Mouse (Mus musculus) monocyte, adult 2 months (primary cell): ENCODE results near the gene Deup1.

Source experiments
- DNase-seq, 2 experiments: peaks; one replicate each; pipeline ENCODE4 v3.0.0; 2022; ENCODE audit warnings: low spot score in 2 of 2, low read depth in 1 of 2

Deup1 gene

DNA sequence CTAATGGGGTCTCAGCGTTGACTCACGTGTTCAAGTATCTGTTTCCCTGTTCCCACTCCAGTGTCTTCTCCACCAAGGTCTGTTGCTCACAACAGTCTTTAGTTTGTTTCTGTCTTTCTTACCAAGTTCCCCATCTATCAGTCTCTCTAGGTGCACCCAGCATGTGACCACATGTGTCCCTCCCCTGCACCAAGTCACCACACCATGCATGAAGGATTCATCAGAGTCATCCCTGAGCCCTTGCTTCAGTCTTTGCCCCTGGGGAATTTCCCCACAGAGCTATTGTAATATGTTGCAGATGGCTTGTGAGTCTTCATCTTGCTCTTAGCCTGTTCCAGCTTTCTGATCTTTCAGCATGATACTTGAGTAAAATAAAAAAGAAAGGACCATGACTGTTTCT lies 93.6 kb downstream of the Deup1 start:
- no peak for DNase-seq

DNA sequence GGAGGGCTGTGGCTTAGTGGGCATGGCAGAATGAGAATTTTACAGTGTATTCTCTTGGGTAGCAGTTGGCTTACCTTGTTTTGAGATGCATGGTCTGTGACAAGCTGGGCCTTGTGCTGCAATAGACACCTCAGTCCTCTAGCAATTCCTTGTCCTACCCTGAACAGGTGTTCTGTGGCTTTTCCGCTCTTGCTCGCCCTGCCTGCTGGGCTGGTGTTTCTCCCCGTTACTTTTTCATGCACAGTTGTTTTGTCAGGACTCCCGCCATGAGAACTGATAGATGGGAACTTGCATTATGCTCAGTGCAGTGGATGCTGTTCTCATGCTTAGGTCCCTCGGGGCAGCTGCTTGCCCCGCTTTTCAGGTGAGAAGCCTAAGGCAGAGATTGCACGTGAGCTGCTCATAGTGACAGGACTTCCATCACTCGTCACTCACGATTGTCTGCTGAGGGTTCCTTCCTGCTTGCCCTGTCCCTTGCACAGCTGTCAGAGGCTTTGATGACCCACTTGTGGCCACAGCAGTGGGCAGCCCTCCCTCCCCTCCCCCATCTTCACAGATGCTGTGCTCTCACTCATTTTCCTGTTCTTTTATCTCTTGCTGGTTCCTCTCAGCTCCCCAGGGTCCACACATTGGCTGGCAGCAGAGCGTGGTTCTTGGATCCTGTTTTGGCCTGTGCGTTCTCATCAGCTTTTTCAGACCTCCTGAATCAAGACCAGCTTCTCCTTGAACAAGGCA lies 94.2 kb downstream of the Deup1 start:
- DNase-seq, result no peak

DNA sequence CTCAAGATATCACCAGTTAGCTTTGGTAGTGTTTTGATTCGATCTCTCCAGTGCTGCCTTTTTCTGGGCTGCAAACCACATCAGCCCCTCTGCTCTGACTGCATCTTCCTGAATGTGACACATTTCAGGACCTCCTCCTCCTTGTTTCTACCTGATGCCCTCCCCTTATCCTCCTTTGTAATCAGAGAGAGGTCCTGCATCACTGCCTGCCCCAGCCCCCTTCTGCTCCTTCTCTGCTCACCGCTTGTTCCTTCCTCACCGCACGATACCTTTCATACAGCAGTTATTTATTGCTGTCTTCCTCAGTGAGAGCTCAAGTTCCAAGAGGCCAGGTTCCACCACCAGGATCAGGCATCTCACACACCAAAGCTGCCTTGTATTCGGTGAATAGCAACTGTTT lies 96.5 kb downstream of the Deup1 start:
- DNase-seq, result no peak

GRCm38 (mm10) chr9:15529965-15530320 lies 97.8 kb downstream of the Deup1 start:
- DNase-seq, result no peak

- DNase-seq, result no peak
Observed at GRCm38 (mm10) chr9:15529275-15529964, 98.3 kb downstream of the Deup1 start.

- DNase-seq, result no peak
Observed at GRCm38 (mm10) chr9:15528368-15528767, 99.4 kb downstream of the Deup1 start.

DNA sequence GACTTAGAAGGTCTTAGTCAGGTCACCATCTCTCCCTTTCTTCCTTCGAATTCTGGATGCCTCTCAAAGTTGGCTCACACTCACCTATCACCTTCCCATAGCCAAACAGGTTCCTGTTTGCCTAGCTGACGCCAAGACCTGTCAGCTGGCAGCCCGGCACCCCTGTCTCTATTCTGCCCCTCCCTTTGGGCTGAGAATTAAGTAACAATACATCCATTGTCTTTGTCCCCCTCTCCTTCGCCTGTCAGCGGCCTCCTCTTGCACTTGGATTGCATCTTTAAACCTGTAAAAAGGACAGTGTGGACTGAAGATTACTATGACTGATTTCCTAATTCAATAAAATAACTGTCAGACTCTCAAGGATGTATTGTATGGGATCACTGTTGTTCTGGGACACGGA lies 99.9 kb downstream of the Deup1 start:
- no peak for DNase-seq

GRCm38 (mm10) chr9:15526539-15526938 lies 101.2 kb downstream of the Deup1 start:
- DNase-seq, result no peak

DNA sequence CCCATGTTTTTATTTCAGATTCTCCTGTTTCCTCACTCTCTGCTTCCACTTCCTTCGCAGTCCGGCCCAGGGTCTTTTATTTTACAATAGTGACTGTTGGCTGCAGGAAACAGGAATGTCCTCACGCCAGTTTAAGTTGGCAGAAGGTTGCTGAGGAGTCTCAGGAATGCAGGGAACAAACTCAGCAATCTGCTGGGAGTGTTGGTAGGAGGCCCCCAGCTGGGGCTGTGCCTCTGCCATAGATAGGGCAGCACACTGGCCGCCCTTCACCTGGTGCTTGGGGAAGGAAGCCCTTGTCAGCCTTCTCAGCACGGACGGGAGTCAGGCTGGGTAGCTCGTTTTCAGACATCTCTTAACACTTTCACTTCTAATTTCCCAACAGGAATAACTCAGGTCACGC lies 102.5 kb downstream of the Deup1 start:
- no peak for DNase-seq

DNA sequence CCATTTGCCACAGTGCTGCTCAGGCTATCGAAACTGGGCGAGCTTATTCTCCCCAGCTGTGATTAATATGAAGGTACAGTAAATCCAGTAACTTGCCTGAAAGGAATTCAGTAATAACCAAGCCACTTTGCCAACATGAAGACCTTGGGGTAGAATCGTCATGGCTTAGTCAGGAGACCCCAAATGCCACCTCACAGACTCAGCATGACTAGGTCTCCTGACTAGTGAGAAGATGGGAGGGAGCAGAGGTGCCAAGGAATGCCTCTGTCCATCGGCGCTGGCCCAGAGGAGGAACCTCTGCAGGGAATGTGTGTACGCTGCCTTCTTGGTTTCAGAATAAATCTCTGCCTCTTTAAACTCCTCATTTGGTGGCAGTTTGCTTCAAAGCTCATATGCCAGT lies 104.1 kb downstream of the Deup1 start:
- DNase-seq, result no peak

GRCm38 (mm10) chr9:15522887-15523286 lies 104.8 kb downstream of the Deup1 start:
- no peak for DNase-seq

DNA sequence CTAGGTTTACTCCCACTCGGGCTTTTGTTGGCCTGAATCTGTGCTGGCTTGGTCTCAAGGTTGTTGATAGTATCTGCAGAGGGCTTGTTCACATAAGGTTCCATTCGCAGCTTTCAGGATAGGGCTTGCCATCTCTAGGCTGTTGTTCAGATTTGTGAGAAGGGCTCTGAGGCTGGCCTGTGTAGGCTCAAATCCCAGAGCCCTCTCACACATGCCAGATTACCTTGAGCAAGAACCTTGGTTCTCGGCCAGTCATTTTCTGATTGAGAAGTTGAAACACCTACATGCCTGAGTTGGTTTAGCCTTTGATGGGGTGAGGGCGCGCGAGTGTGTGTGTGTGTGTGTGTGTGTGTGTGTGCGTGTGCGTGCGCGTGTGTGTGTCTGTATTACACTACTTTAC lies 105.4 kb downstream of the Deup1 start:
- DNase-seq, result no peak

DNA sequence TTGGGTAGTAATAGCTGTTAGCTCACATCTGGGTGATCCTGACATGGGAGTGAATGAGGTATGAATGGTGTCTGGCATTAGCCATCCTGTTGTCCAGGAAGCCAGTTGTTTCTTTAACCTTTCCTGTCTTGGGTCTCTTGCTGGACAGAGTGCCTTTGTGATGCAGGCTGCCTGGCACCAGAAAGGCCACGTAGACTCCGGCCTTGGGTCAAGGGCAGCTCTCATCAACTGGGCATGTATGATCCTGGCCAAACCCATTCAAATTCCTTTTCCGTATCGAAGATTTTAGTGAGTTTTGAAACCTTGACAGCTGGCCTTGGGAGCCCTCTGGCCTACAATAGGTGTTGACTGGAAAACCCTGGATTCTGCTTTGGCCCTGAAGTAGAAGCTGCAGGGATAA lies 109.8 kb downstream of the Deup1 start:
- no peak for DNase-seq

GRCm38 (mm10) chr9:15516007-15516406 lies 111.7 kb downstream of the Deup1 start:
- no peak for DNase-seq

GRCm38 (mm10) chr9:15512918-15513317 lies 114.8 kb downstream of the Deup1 start:
- no peak for DNase-seq

DNA sequence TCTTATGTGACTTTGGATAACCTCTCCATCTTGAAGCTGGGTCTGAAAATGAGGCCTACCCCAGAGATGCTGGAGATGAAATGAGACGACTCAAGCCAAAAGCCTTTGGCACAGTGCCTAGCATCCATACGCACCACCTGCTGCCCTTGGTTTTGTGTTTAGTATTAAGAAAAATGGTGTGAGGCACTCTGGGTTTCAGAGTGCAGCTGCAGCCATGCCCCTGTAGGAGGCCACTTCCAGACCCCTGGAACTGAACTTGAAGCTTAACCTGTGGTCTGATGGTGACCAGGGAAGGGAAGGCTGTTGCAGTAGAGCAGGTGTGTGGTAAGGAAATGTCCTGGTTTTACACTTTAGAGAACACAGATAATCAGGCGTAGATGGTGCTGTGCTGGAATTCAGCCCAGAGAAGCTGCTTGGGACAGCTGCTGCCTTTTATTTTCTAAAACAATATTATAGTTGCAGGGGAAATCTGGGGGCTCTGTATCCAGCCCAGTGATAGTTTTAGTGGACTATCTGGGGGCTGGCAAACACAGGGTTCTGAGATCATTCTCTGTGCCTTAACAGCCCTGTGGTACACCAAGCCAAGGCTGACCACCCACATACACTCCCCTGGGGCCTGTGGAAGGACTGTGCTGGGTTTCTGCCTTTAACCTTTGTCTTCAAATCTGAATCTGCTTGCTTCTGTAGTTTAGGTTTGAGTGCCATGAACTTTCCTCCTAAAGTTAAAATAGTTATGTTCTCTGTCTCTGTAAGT lies 117.0 kb downstream of the Deup1 start:
- no peak for DNase-seq
